Mouse (Mus musculus) CH12.LX (cell line): ENCODE results near the gene Ubxn7.

Source experiments
- BHLHE40 ChIP-seq: IDR thresholded peaks from 2 replicates; pipeline ENCODE4 v1.6.1; 2011; ENCODE audit warnings: mild to moderate bottlenecking, low read depth, low read length, improper control_type of control experiment
- CHD2 ChIP-seq: IDR thresholded peaks from 2 replicates; pipeline ENCODE4 v1.6.1; 2011; ENCODE audit warnings: low read length, improper control_type of control experiment
- CTCF ChIP-seq, 2 experiments: IDR thresholded peaks in 1 of 2; conservative IDR thresholded peaks in 1 of 2; 2 replicates each; pipeline ENCODE4 v1.5.1; 2011 to 2012; ENCODE audit warnings: low read depth in 2 of 2, low read length in 2 of 2, improper control_type of control experiment in 1 of 2, inconsistent platforms in 1 of 2, mild to moderate bottlenecking in 1 of 2, moderate library complexity in 1 of 2
- MAX ChIP-seq: IDR thresholded peaks from 2 replicates; pipeline ENCODE4 v1.6.1; 2011; ENCODE audit warnings: low read length, improper control_type of control experiment
- MAZ ChIP-seq: IDR thresholded peaks from 2 replicates; pipeline ENCODE4 v1.6.1; 2012; ENCODE audit warnings: low read depth, mild to moderate bottlenecking, inconsistent platforms, low read length, improper control_type of control experiment, moderate library complexity
- POLR2A ChIP-seq: IDR thresholded peaks from 2 replicates; pipeline ENCODE4 v1.6.1; 2011; ENCODE audit warnings: low read depth, mild to moderate bottlenecking, improper control_type of control experiment, low read length
- TBP ChIP-seq: conservative IDR thresholded peaks from 2 replicates; pipeline ENCODE4 v1.6.1; 2011; ENCODE audit warnings: low read depth, low read length, improper control_type of control experiment
- USF1 ChIP-seq: IDR thresholded peaks from 2 replicates; pipeline ENCODE4 v1.6.1; 2014; ENCODE audit warnings: low read depth, mild to moderate bottlenecking, inconsistent platforms, low read length, improper control_type of control experiment
- ZC3H11A ChIP-seq: IDR thresholded peaks from 2 replicates; pipeline ENCODE4 v1.6.1; 2012; ENCODE audit warnings: low read depth, mild to moderate bottlenecking, inconsistent platforms, low read length, improper control_type of control experiment
- ZKSCAN1 ChIP-seq: IDR thresholded peaks from 2 replicates; pipeline ENCODE4 v1.6.1; 2012; ENCODE audit warnings: low read depth, inconsistent platforms, low read length, improper control_type of control experiment, borderline replicate concordance

DNA sequence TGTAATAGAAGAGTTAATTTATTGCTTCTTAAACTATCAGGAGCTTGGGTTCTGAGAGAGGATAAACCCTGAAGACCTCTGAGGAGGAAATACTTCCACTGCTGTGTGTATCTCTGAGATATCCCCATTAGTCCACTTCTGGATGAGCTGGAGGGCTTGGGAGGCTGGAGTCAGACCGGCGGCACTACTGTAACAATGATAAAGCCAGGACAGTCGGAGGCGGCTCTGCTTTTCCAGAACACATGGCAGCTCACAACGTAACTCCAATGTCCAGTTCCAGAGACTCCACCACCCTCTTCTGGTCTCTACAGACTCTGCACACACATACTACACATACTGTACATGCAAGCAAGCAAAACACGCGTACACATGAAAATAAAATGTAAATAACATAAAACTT, 28.2 kb upstream of the Ubxn7 start:
- no peak for TF ChIP-seq ZC3H11A
- TF ChIP-seq CHD2: no peak
- TF ChIP-seq MAX: no peak
- TF ChIP-seq CTCF (conservative IDR thresholded peaks at IDR 0.05 in 1 of 2, IDR thresholded peaks at IDR 0.05 in 1 of 2; ENCODE audit: low read depth in 2 of 2, low read length in 2 of 2): no peak
- TF ChIP-seq BHLHE40: no peak
- no peak for TF ChIP-seq POLR2A
- TF ChIP-seq MAZ: no peak
- TF ChIP-seq USF1: no peak
- no peak for TF ChIP-seq TBP
- no peak for TF ChIP-seq ZKSCAN1
